Mouse (Mus musculus): ENCODE measurements around the gene Elp4.

- no peak for TF ChIP-seq CTCF (IDR thresholded peaks at IDR 0.05; ENCODE audit: insufficient read depth, low read depth, low read length)
- no peak for TF ChIP-seq POLR2A (IDR thresholded peaks at IDR 0.05; ENCODE audit: insufficient read depth, low read depth, low read length)
Measured at GRCm38 (mm10) chr2:105805210-105805609, 99.2 kb downstream of the Elp4 start.
